Mouse (Mus musculus) lung, postnatal 4 days (tissue): ENCODE measurements at regions not wholly inside any gene's neighbourhood (a gene's known extent, or its start where the extent isn't known, plus 50 kb on each side); places are given as distances from the start of the nearest gene placed in this dataset.
A peak's percentile ranks its signal among the peaks of the same experiment; 100 is the strongest.

Experiments
- DNase-seq, 2 experiments: peaks; one replicate each; pipeline ENCODE4 v3.0.0; 2021

DNA sequence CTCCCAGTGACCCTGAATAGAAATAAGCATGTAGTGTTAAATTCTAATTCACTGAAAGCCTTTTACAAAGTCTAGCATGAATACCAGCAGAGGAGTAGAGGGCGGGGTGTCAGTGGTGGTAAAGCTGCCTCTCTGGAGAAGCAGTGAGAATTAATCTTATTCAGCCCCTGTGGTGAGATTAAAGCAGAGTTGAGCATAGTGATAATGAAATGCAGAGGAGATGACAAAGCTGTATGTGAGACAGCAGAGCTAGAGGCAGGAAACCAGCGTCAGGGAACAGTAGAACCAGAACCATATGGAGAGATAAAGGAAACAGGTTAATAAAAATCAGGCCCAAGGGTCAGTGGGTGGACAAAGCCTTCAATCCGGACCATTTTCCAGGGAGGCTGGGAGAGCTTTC lies 1827.2 kb downstream of the Poteg start:
- no peak for DNase-seq

- no peak for DNase-seq
These were observed 1831.2 kb downstream of the Poteg start for GRCm38 (mm10) chr8:29278711-29279110.

DNA sequence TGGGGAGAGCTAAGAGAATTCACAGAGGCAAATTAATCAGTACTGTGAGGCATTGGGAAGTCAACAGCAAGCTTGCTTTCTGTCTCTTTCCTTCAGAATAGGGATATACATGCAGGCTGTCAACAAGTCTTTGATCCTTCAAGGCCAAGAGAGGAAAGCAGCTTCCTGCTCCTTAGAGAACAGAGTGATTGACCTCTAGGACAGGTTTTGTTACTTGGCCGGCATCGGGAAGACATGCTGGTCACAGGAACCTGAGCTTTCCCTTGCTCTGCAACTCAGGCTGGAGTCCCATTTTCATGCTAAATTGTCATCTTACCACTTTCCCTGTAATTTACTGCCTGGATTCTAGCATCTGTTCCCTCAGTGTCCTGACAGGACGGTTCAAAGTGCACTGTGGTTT lies 1831.8 kb downstream of the Poteg start:
- DNase-seq, result no peak

DNA sequence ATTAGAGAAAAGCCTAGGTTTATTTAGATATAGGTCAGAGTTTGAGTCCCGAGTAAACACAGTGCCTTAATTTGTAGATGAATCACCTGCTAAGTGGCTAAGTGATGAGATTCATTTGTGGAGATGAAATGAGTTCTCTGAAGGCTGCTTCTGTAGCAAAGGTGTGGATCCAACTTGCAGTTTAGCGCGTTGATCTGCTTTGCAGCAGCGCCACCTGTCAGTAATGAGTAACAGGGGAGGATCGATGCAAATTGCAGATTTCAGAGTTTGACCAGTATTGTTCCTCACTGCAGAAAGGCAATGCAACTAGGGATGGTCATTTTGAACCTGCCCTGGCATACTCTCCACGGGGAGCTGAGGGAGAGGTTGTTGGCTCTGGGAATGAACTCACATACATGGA lies 1842.9 kb downstream of the Poteg start:
- peak in 1 of 2 experiments; percentile 9 for DNase-seq
